Mouse (Mus musculus): Measurements from ENCODE around the gene Cpxcr1.

GRCm38 (mm10) chrX:116448644-116449043 lies at the start of gene Cpxcr1:
- no peak for TF ChIP-seq CTCF (IDR thresholded peaks at IDR 0.05; ENCODE audit: low read depth)
- TF ChIP-seq EP300 (IDR thresholded peaks at IDR 0.05; ENCODE audit: low read depth) = no peak

Data from heart, postnatal 0 days (tissue).